In the genomic region with DNA sequence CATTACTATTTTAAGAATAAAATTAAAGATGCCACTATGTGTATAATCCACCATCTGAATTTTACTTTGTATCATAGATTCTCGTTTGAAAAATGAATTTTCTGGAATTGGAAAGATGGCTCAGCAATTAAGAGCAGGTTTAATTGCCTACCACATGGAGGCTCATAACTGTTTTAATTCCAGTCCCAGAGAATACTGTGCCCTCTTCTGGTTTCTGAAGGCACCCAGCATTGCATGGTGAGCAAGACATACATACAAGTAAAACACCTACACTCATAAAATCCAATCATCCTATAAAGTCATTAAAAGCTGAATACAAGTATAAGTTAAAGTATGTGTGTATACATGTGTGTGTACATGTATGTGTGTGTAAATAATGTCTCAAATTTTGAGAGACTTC, we compare ENCODE assay signal across 22 mouse cellular contexts.
DNase-seq lines count a peak whose midpoint lies in the region; ATAC-seq and TF ChIP-seq lines count a peak whose summit lies in the region.
"Had no signal": no experiment of that assay in that cellular context is flagged by ENCODE, and none has a peak within 500 bp of the region (broad histone marks: within the 10 kb centered on the region; RNA-seq: fewer than 3 reads in every experiment).

No protein-coding gene starts in this region.

- no peak overlapping the region for H3K9ac ChIP-seq in hindbrain, postnatal 0 days (replicated peaks; ENCODE audit: low read length)
- no peak overlapping the region for H3K9ac ChIP-seq in hindbrain, embryonic 14.5 days
- H3K9ac ChIP-seq in midbrain, postnatal 0 days (replicated peaks; ENCODE audit: low read length, poor library complexity, severe bottlenecking) = no peak overlapping the region
- no peak overlapping the region for H3K9ac ChIP-seq in midbrain, embryonic 16.5 days (ENCODE audit: low read depth, low read length)
- H3K9ac ChIP-seq: embryonic facial prominence, embryonic 12.5 days; forebrain, embryonic 13.5 days had no signal

- no peaks in the 10 kb centered on the region for H3K36me3 ChIP-seq in hindbrain, postnatal 0 days (ENCODE audit: insufficient read depth, low read length)
- no peaks in the 10 kb centered on the region for H3K36me3 ChIP-seq in hindbrain, embryonic 14.5 days (replicated peaks; ENCODE audit: control insufficient read depth, insufficient read depth)
- no peaks in the 10 kb centered on the region for H3K36me3 ChIP-seq in midbrain, postnatal 0 days (ENCODE audit: insufficient read depth, low read length)
- no peaks in the 10 kb centered on the region for H3K36me3 ChIP-seq in midbrain, embryonic 16.5 days (ENCODE audit: control insufficient read depth, insufficient read depth, low read length)
- H3K36me3 ChIP-seq: embryonic facial prominence, embryonic 10.5 days; embryonic facial prominence, embryonic 12.5 days; G1E had no signal

- no peak for DNase-seq in hindbrain, postnatal 0 days (ENCODE audit: low spot score)
- DNase-seq in hindbrain, embryonic 14.5 days (ENCODE audit: low spot score) = no peak
- no peak for DNase-seq in left cerebral cortex, adult 2 months (ENCODE audit: extremely low spot score in 1 of 2, low spot score in 2 of 2)
- DNase-seq in left cerebral cortex, postnatal 36 days (ENCODE audit: low spot score in 2 of 2) = no peak
- no peak for DNase-seq in midbrain, postnatal 0 days (ENCODE audit: low spot score)
- DNase-seq in right cerebral cortex, postnatal 36 days (ENCODE audit: low spot score in 2 of 2) = no peak
- DNase-seq: adrenal gland, adult 8-10 months; adrenal gland, postnatal 14 days; adrenal gland, postnatal 36 days; cerebellum, adult 11-12 months; cerebellum, adult 2 months; cerebellum, adult 9-10 months; cerebellum, postnatal 10 days; cerebellum, postnatal 25 days had no signal

- WGBS in hindbrain, postnatal 0 days = 63% methylated on average over 1 of the region's 1 CpGs
- WGBS in hindbrain, embryonic 14.5 days = 73% methylated on average over 1 of the region's 1 CpGs
- WGBS in midbrain, postnatal 0 days = 74% methylated on average over 1 of the region's 1 CpGs
- WGBS in midbrain, embryonic 16.5 days = 80% methylated on average over 1 of the region's 1 CpGs

- H3K4me1 ChIP-seq in hindbrain, postnatal 0 days (ENCODE audit: insufficient read depth, low read length) = no peaks in the 10 kb centered on the region
- peaks cover 4% of the 10 kb centered on the region; the same call in 1 of the 2 replicates for H3K4me1 ChIP-seq in hindbrain, embryonic 14.5 days (replicated peaks; ENCODE audit: control insufficient read depth, insufficient read depth, low read length)
- H3K4me1 ChIP-seq in midbrain, postnatal 0 days (ENCODE audit: insufficient read depth, low read length) = no peaks in the 10 kb centered on the region
- peaks cover 7% of the 10 kb centered on the region; the same call in 1 of the 2 replicates for H3K4me1 ChIP-seq in midbrain, embryonic 16.5 days (ENCODE audit: control insufficient read depth, insufficient read depth, low read length)

- no peaks in the 10 kb centered on the region for H3K27me3 ChIP-seq in hindbrain, postnatal 0 days (ENCODE audit: insufficient read depth, low read length)
- no peaks in the 10 kb centered on the region for H3K27me3 ChIP-seq in hindbrain, embryonic 14.5 days (ENCODE audit: control insufficient read depth, insufficient read depth, low read length)
- H3K27me3 ChIP-seq in midbrain, postnatal 0 days (ENCODE audit: insufficient read depth, low read length) = no peaks in the 10 kb centered on the region
- H3K27me3 ChIP-seq in midbrain, embryonic 16.5 days (ENCODE audit: control insufficient read depth, insufficient read depth, low read depth, low read length) = no peaks in the 10 kb centered on the region
- H3K27me3 ChIP-seq: embryonic facial prominence, embryonic 12.5 days; forebrain, embryonic 13.5 days; Patski had no signal

- TF ChIP-seq CTCF in hindbrain, postnatal 0 days (IDR thresholded peaks at IDR 0.05; ENCODE audit: low read depth) = peak; percentile 20; the same call in 1 of the 2 replicates
- TF ChIP-seq CTCF in left cerebral cortex, adult 2 months (IDR thresholded peaks at IDR 0.05) = peak; percentile 9; the same call in 1 of the 2 replicates
- peak; percentile 44 for TF ChIP-seq CTCF in midbrain, postnatal 0 days (IDR thresholded peaks at IDR 0.05)

- no peak overlapping the region for H3K4me3 ChIP-seq in hindbrain, postnatal 0 days (ENCODE audit: low read length)
- H3K4me3 ChIP-seq in hindbrain, embryonic 14.5 days (replicated peaks; ENCODE audit: low read length) = no peak overlapping the region
- no peak overlapping the region for H3K4me3 ChIP-seq in left cerebral cortex, adult 2 months
- H3K4me3 ChIP-seq in midbrain, postnatal 0 days (ENCODE audit: low read depth, low read length) = no peak overlapping the region
- no peak overlapping the region for H3K4me3 ChIP-seq in midbrain, embryonic 16.5 days (ENCODE audit: low read depth, low read length)
- H3K4me3 ChIP-seq: embryonic facial prominence, embryonic 10.5 days; embryonic facial prominence, embryonic 12.5 days; forebrain, embryonic 13.5 days had no signal

- no peak for ATAC-seq in hindbrain, postnatal 0 days
- no peak for ATAC-seq in hindbrain, embryonic 14.5 days (ENCODE audit: low FRiP score)
- no peak for ATAC-seq in midbrain, postnatal 0 days (ENCODE audit: low FRiP score)
- ATAC-seq in midbrain, embryonic 16.5 days = no peak
- ATAC-seq: activated CD4-positive, CD25-positive, alpha-beta regulatory T cell, adult 4 months; forebrain, embryonic 13.5 days; forebrain, embryonic 16.5 days; Patski had no signal

- H3K9me3 ChIP-seq in hindbrain, postnatal 0 days (ENCODE audit: low read length) = no peaks in the 10 kb centered on the region
- H3K9me3 ChIP-seq in hindbrain, embryonic 14.5 days (ENCODE audit: control insufficient read depth, low read length) = no peaks in the 10 kb centered on the region
- no peaks in the 10 kb centered on the region for H3K9me3 ChIP-seq in midbrain, postnatal 0 days (ENCODE audit: low read length)
- H3K9me3 ChIP-seq in midbrain, embryonic 16.5 days (replicated peaks; ENCODE audit: control insufficient read depth, low read length, poor library complexity, severe bottlenecking) = no peaks in the 10 kb centered on the region
- H3K9me3 ChIP-seq: embryonic facial prominence, embryonic 10.5 days; embryonic facial prominence, embryonic 12.5 days; forebrain, embryonic 13.5 days; G1E had no signal

- intact Hi-C loops in left cerebral cortex, adult 2 months (cut with DNase I) = no loop called here
- intact Hi-C loops in left cerebral cortex, postnatal 36 days (cut with DNase I) = no loop called here

- H3K4me2 ChIP-seq in hindbrain, postnatal 0 days (ENCODE audit: low read depth, low read length) = no peak overlapping the region
- H3K4me2 ChIP-seq in hindbrain, embryonic 14.5 days (replicated peaks) = no peak overlapping the region
- H3K4me2 ChIP-seq in midbrain, postnatal 0 days (ENCODE audit: low read depth, low read length, poor library complexity, severe bottlenecking) = no peak overlapping the region
- no peak overlapping the region for H3K4me2 ChIP-seq in midbrain, embryonic 16.5 days (ENCODE audit: low read length)
- H3K4me2 ChIP-seq: embryonic facial prominence, embryonic 12.5 days; forebrain, embryonic 13.5 days had no signal

- H3K27ac ChIP-seq in hindbrain, postnatal 0 days = no peak overlapping the region
- H3K27ac ChIP-seq in hindbrain, embryonic 14.5 days = no peak overlapping the region
- H3K27ac ChIP-seq in left cerebral cortex, adult 2 months = no peak overlapping the region
- H3K27ac ChIP-seq in midbrain, postnatal 0 days (ENCODE audit: low read depth, low read length) = no peak overlapping the region
- no peak overlapping the region for H3K27ac ChIP-seq in midbrain, embryonic 16.5 days (ENCODE audit: low read length)
- H3K27ac ChIP-seq: embryonic facial prominence, embryonic 10.5 days; embryonic facial prominence, embryonic 12.5 days; forebrain, embryonic 13.5 days had no signal
